Mouse (Mus musculus): ENCODE data around the gene Icmt. TPM values are rescaled to one million over a fixed set of nuclear protein-coding genes. Genes with fewer than 3 reads are reported as not detected.

The Icmt gene
- polyA plus RNA-seq, 1 experiment from 2014 or later, result 19.8 TPM

- no peak for ATAC-seq (ENCODE audit: low FRiP score)
- H3K36me3 ChIP-seq (ENCODE audit: control insufficient read depth, insufficient read depth, low read length), result no peaks in the 10 kb centered on the region
- H3K9ac ChIP-seq (ENCODE audit: low read length), result 0 out of 2 replicates have a peak overlapping the region, but pooled peaks have one; percentile 14
- 15% methylated on average over 32 of the region's 34 CpGs for WGBS
- H3K4me3 ChIP-seq (ENCODE audit: low read depth, low read length), result peak overlapping the region; percentile 21
- DNase-seq (ENCODE audit: low spot score, missing footprints), result peak; percentile 91
- H3K9me3 ChIP-seq (ENCODE audit: control insufficient read depth, low read length), result no peaks in the 10 kb centered on the region
- no peak overlapping the region for H3K27ac ChIP-seq (ENCODE audit: low read depth, low read length)
- peaks cover 27% of the 10 kb centered on the region for H3K4me1 ChIP-seq (ENCODE audit: control insufficient read depth, insufficient read depth, low read length)
- peaks cover 77% of the 10 kb centered on the region for H3K27me3 ChIP-seq (ENCODE audit: control insufficient read depth, insufficient read depth, low read length)
- H3K4me2 ChIP-seq, result peak overlapping the region; percentile 33
Measured at GRCm38 (mm10) chr4:152282721-152283120, 14.3 kb upstream of the Icmt start.

DNA sequence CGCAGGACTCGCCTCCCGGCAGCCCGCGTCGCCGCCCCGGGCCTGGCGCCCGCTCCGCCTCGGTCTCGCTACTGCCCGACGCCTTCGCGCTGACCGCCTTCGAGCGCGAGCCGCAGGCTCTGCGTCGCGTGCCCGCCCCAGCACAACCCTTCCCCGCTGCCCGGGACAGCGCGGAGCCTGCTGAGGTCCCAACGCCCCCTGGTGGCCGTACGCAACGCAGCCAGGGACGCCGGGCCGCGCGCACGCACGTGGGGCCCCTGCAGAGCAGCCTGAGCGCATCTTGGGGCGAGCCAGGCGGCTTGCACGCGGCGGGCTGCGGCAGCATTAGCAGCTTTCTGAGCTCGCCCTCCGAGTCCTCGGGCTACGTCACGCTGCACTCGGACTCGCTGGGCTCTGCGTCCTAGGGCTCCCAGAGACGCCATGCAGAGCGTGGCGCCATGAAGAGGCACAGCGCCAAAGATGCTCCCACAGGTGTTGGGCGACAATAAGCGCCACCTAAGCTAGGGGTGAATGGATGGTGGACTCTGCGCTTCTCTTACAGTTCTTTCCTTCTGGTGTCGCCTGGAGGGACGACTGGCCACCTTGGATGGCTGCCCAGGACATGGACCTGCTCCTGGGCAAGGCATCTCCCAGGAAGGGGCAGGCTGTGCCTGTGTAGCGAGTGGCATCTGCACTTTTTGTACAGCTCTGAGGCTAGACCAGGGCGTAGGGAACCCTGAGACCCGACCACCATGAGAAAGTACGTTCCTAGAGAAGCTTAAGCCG is 13.7 kb upstream of the Icmt start:
- Histone ChIP-seq H3K27ac (ENCODE audit: low read depth, low read length) (no peak overlapping the region), H3K4me2 (peak overlapping the region; percentile 33), H3K9me3 (ENCODE audit: control insufficient read depth, low read length) (no peaks in the 10 kb centered on the region), H3K4me1 (ENCODE audit: control insufficient read depth, insufficient read depth, low read length) (peaks cover 33% of the 10 kb centered on the region), H3K36me3 (ENCODE audit: control insufficient read depth, insufficient read depth, low read length) (no peaks in the 10 kb centered on the region), H3K9ac (ENCODE audit: low read length) (0 out of 2 replicates have a peak overlapping the region, but pooled peaks have one; percentile 14), H3K4me3 (ENCODE audit: low read depth, low read length) (peak overlapping the region; percentile 21), H3K27me3 (ENCODE audit: control insufficient read depth, insufficient read depth, low read length) (peaks cover 84% of the 10 kb centered on the region)
- peak; percentile 98 for DNase-seq (ENCODE audit: low spot score, missing footprints)
- 5% methylated on average over 64 of the region's 70 CpGs for WGBS
- peak; percentile 74 for ATAC-seq (ENCODE audit: low FRiP score)

DNA sequence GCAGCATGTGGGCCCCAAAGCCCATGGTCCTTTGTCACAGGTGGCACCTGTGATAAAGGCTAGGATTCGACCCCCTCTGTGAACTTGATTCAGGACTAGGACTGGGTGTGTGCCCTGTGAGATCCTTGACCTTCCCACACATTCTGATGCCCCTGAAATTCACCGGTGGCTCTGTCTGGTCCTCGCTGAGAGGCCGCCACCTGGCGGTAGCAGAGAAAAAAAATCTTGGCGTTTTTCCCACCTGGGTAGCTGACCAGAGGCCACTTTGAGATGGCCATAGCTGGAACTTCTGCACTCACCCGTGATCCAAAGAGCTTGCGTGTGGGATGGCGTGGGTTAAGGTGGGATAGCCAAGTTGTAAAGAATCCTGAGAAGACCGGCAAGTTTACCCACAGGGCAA is 11.5 kb upstream of the Icmt start:
- peak; percentile 93 for DNase-seq (ENCODE audit: low spot score, missing footprints)
- Histone ChIP-seq H3K27me3 (ENCODE audit: control insufficient read depth, insufficient read depth, low read length) (peaks cover 92% of the 10 kb centered on the region), H3K27ac (ENCODE audit: low read depth, low read length) (no peak overlapping the region), H3K36me3 (ENCODE audit: control insufficient read depth, insufficient read depth, low read length) (no peaks in the 10 kb centered on the region), H3K9ac (ENCODE audit: low read length) (no peak overlapping the region), H3K9me3 (ENCODE audit: control insufficient read depth, low read length) (no peaks in the 10 kb centered on the region), H3K4me2 (no peak overlapping the region), H3K4me1 (ENCODE audit: control insufficient read depth, insufficient read depth, low read length) (peaks cover 45% of the 10 kb centered on the region), H3K4me3 (ENCODE audit: low read depth, low read length) (no peak overlapping the region)
- ATAC-seq (ENCODE audit: low FRiP score), result no peak
- 4% methylated on average over 10 of the region's 10 CpGs for WGBS

- ATAC-seq (ENCODE audit: low FRiP score) (peak; percentile 9), DNase-seq (ENCODE audit: low spot score, missing footprints) (peak; percentile 92)
- H3K27ac ChIP-seq (ENCODE audit: low read depth, low read length), result no peak overlapping the region
- H3K27me3 ChIP-seq (ENCODE audit: control insufficient read depth, insufficient read depth, low read length), result peaks cover 92% of the 10 kb centered on the region
- H3K36me3 ChIP-seq (ENCODE audit: control insufficient read depth, insufficient read depth, low read length), result no peaks in the 10 kb centered on the region
- H3K4me1 ChIP-seq (ENCODE audit: control insufficient read depth, insufficient read depth, low read length), result peaks cover 52% of the 10 kb centered on the region
- peak overlapping the region; percentile 22 for H3K4me3 ChIP-seq (ENCODE audit: low read depth, low read length)
- no peaks in the 10 kb centered on the region for H3K9me3 ChIP-seq (ENCODE audit: control insufficient read depth, low read length)
- H3K9ac ChIP-seq (ENCODE audit: low read length), result peak overlapping the region; percentile 18; the same call in 1 of the 2 replicates
- peak overlapping the region; percentile 49 for H3K4me2 ChIP-seq
- WGBS, result under 1% methylated on average over 32 of the region's 32 CpGs
Measured at GRCm38 (mm10) chr4:152286183-152286582, 10.8 kb upstream of the Icmt start.

DNA sequence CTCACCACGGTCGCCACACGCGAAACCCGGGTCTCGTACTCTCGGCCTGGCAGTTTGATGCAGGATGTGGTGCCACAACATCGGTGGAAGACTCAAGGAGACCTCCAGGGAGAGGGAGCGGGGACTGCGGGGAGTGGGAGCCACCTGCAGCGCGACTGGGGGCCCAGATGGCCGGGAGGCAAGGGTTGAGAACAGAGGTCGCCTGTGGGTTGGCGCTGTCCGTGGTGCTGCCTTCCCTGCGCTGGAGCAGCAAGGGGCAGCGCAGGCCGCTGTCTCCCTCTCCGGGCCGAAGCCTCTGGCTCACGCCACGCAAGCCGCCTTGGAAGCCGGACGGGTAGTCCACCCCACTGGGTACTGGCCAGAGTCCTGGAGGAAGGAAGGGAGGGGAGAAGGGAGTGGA is 10.1 kb upstream of the Icmt start:
- 3% methylated on average over 26 of the region's 26 CpGs for WGBS
- Histone ChIP-seq H3K9ac (ENCODE audit: low read length) (peak overlapping the region; percentile 36; the same call in 1 of the 2 replicates), H3K27me3 (ENCODE audit: control insufficient read depth, insufficient read depth, low read length) (peaks cover 91% of the 10 kb centered on the region), H3K9me3 (ENCODE audit: control insufficient read depth, low read length) (no peaks in the 10 kb centered on the region), H3K4me3 (ENCODE audit: low read depth, low read length) (peak overlapping the region; percentile 22; the same call in 1 of the 2 replicates), H3K27ac (ENCODE audit: low read depth, low read length) (no peak overlapping the region), H3K4me1 (ENCODE audit: control insufficient read depth, insufficient read depth, low read length) (peaks cover 59% of the 10 kb centered on the region), H3K36me3 (ENCODE audit: control insufficient read depth, insufficient read depth, low read length) (no peaks in the 10 kb centered on the region), H3K4me2 (peak overlapping the region; percentile 49)
- peak; percentile 97 for DNase-seq (ENCODE audit: low spot score, missing footprints)
- ATAC-seq (ENCODE audit: low FRiP score), result no peak

DNA sequence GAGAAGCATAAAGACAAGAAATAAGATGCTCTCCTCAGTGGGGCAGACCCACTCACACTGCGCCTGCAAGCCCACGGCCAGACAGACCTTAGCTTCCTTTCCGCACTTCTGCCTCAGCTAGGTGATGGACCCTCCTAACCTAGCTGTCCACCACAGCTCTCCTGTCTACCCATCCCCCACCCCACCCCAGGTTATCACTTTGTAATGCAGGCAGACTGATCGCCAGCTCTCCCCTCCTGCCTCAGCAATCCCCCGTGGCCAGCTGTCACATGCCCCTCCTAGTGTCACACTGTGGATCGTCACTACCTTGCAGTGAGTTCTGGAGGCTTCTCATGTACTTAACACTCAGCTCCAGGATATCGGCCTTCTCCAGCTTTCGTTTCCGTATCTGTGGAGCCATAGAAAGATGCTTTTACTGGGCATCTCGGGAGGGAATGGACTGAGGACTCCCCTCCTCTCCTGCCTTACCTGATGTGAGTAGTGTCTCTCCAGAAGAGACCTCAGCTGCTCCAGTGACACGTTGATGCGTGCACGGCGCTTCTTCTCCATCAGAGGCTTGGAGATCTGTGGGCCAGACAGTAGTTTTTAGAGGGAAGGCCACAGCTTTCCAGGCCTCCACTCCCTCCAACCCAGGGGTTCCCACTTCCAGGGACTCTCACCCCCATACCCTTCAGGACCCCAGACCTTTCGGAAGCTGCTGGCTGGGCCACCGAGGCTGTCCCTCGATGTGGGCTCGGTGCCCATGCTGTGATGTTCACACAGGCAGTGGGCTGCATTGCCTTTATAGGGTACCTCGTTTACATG is 9.5 kb upstream of the Icmt start:
- Histone ChIP-seq H3K4me1 (ENCODE audit: control insufficient read depth, insufficient read depth, low read length) (peaks cover 65% of the 10 kb centered on the region), H3K4me2 (peak overlapping the region; percentile 49), H3K9me3 (ENCODE audit: control insufficient read depth, low read length) (no peaks in the 10 kb centered on the region), H3K27me3 (ENCODE audit: control insufficient read depth, insufficient read depth, low read length) (peaks cover 89% of the 10 kb centered on the region), H3K4me3 (ENCODE audit: low read depth, low read length) (peak overlapping the region; percentile 22; the same call in 1 of the 2 replicates), H3K27ac (ENCODE audit: low read depth, low read length) (no peak overlapping the region), H3K9ac (ENCODE audit: low read length) (peak overlapping the region; percentile 36; the same call in 1 of the 2 replicates), H3K36me3 (ENCODE audit: control insufficient read depth, insufficient read depth, low read length) (no peaks in the 10 kb centered on the region)
- DNase-seq (ENCODE audit: low spot score, missing footprints) (peak; percentile 92), ATAC-seq (ENCODE audit: low FRiP score) (no peak)
- 7% methylated on average over 19 of the region's 19 CpGs for whole genome bisulfite sequencing

GRCm38 (mm10) chr4:152288398-152288945 is 8.6 kb upstream of the Icmt start:
- DNase-seq (ENCODE audit: low spot score, missing footprints) (peak; percentile 94), ATAC-seq (ENCODE audit: low FRiP score) (no peak)
- Histone ChIP-seq H3K9me3 (ENCODE audit: control insufficient read depth, low read length) (no peaks in the 10 kb centered on the region), H3K36me3 (ENCODE audit: control insufficient read depth, insufficient read depth, low read length) (no peaks in the 10 kb centered on the region), H3K4me2 (peak overlapping the region; percentile 49), H3K4me1 (ENCODE audit: control insufficient read depth, insufficient read depth, low read length) (peaks cover 67% of the 10 kb centered on the region), H3K27me3 (ENCODE audit: control insufficient read depth, insufficient read depth, low read length) (peaks cover 88% of the 10 kb centered on the region), H3K9ac (ENCODE audit: low read length) (no peak overlapping the region), H3K4me3 (ENCODE audit: low read depth, low read length) (no peak overlapping the region), H3K27ac (ENCODE audit: low read depth, low read length) (no peak overlapping the region)
- WGBS, result 28% methylated on average over 18 of the region's 18 CpGs

DNA sequence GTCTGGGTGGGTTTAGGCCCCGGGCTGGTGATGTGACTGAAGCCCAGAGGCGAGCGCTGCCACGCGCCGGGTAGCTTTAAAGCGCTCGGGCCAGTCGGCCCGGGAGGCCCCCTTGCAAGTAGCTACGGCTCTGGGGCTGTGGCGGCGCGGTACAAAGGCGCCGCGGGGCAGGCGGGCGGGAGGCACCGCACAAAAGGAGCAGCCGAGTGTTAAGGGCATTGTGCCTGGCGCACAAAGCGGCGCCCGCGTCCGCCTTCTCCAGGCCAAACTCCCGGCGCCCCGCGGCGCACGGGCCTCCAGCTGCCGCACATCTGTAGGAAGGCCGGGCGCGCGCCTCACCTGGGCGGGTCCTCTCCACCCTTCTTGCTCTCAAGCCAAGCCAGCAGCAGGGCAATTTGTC is 6.6 kb upstream of the Icmt start:
- H3K36me3 ChIP-seq (ENCODE audit: control insufficient read depth, insufficient read depth, low read length), result no peaks in the 10 kb centered on the region
- DNase-seq (ENCODE audit: low spot score, missing footprints) (peak; percentile 97), ATAC-seq (ENCODE audit: low FRiP score) (peak; percentile 64)
- WGBS, result under 1% methylated on average over 39 of the region's 39 CpGs
- H3K9me3 ChIP-seq (ENCODE audit: control insufficient read depth, low read length), result no peaks in the 10 kb centered on the region
- peak overlapping the region; percentile 30; the same call in 1 of the 2 replicates for H3K27ac ChIP-seq (ENCODE audit: low read depth, low read length)
- H3K4me2 ChIP-seq, result peak overlapping the region; percentile 45
- H3K4me1 ChIP-seq (ENCODE audit: control insufficient read depth, insufficient read depth, low read length), result peaks cover 75% of the 10 kb centered on the region
- H3K27me3 ChIP-seq (ENCODE audit: control insufficient read depth, insufficient read depth, low read length), result peaks cover 79% of the 10 kb centered on the region
- peak overlapping the region; percentile 48 for H3K9ac ChIP-seq (ENCODE audit: low read length)
- peak overlapping the region; percentile 25 for H3K4me3 ChIP-seq (ENCODE audit: low read depth, low read length)
